Mouse (Mus musculus) gastrocnemius, postnatal 36 days (tissue): ENCODE data around the gene Tfdp2. TPM values are rescaled to one million over a fixed set of nuclear protein-coding genes. Genes with fewer than 3 reads are reported as not detected.

ENCODE experiments used
- DNase-seq, 2 experiments: peaks; one replicate each; pipeline ENCODE4 v3.0.0; 2022
- intact Hi-C: fragments of 180-260 bp; cut with DNase I; formaldehyde crosslinking; loops from one replicate; pipeline ENCODE4 v1.15.1; 2025
- total RNA-seq, 2 experiments: library from RNA; stranded (reverse); gene quantifications; 2 replicates each; pipeline ENCODE4 v1.2.3; 2021

Gene Tfdp2
- total RNA-seq, 2 experiments from 2014 or later = 36.6 to 53.7 TPM

DNA sequence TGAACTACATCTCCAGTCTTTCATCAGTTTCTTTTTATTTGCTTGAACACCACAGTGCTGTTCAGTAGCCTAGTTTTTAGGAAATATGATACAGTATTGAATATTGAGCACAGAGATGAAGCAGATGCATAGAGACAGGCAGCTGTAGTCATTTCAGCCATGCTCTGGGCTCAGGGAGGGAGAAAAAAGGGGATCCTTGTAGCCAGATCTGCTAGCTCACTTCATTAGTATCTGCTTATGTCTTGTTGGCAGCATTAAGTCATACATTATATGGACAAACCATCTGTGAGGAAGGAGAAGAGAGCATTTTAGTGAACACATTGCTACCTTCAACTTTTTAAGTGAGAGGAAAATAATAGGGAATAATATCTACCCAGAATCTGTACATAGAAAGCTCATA lies 24.3 kb downstream of the Tfdp2 start:
- no peak for DNase-seq
- intact Hi-C loops = no loop called here

DNA sequence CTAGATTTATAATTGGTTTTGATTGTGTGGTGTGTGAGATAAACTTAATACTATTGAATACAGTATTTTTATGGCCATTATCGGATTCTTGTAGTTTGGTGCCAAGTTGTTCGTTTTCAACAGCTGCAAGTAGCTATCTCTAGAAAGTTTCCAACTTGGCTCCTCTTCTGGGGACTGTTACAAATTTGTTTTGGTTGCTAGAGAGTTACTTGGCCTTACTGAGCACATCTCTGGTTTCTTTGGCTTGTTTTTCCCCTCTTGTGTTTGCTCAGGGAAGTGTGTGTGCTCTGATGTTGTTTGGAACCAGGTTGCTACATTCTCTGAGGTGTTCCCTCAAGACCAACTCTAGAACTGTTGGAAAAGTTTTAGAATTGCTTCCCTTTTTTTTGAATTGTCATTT lies 27.2 kb downstream of the Tfdp2 start:
- intact Hi-C loops = no loop called here
- no peak for DNase-seq

DNA sequence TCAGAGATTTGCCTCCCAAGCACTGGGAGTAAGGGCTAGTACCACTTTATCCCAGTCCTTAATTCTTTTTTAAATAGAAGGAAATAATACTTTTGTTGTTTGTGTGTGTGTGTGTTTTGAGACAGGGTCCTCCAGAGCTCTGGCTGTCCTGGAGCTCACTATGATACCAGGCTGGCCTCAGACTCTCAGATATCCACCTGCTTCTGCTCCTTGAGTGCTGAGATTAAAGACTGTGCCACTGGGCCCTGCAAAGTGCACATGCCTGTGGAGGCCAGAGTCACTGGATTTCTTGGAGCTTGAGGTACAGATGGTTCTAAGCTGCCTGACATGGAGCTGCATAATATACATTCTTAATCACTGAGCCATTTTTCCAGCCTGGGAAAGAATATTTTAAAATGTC lies 32.2 kb downstream of the Tfdp2 start:
- intact Hi-C loops = no loop called here
- no peak for DNase-seq

DNA sequence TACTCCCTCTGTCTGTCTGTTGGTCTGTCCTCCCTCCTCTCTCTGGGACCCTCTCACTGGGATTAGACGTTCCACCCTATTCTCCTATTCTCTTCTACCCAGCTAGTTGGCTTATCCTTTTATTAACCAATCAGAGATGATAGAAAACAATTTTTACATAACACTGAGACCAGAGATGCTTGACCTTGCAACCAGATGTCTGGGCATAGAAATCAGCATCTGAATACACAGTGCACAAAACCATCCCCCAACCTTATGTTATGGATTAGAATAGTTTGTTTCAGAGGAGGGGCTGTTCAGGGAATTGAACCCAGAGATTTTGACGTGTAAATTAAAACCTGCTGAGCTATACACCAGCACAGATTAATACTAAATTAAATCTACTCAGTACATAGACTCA lies 34.2 kb downstream of the Tfdp2 start:
- DNase-seq = no peak
- intact Hi-C loops = no loop called here

DNA sequence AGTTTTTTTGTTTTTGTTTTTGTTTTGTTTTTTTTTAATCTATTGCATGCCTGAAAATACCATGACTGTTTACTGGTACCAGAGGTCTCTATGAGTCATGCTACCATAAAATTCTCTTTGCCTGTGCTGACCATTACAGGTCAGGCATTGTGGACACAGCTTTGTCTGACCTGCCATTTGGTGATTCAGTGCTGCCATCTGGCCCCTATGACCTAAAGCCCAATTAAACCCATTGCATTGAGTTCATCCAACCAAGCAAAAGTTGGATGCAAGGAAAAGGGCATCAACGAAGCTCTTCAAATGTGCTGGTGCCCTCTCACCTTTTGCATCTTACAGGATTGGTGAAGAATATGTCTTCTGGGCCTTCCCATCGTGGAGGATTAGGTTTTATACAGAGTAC lies 39.4 kb downstream of the Tfdp2 start:
- no peak for DNase-seq
- intact Hi-C loops = no loop called here

DNA sequence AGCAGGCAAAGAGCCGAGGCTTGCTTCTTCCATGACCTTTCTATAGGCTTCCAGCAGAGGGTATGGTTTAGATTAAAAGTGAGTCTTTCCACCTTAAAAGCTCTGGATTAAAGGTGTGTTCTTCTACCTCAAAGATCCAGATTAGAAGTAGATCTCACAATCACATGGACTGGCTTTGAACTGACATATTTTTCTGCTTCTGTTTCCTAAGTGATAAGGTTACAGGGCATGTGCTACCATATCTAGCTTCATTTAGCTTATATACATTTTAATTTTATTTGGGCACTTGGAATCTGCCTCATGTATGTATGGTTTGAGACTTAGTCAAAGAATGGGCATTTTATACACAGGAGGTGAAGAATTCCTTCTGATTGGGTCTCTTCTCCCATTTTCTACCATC lies 41.3 kb downstream of the Tfdp2 start:
- no peak for DNase-seq
- intact Hi-C loops = no loop called here

DNA sequence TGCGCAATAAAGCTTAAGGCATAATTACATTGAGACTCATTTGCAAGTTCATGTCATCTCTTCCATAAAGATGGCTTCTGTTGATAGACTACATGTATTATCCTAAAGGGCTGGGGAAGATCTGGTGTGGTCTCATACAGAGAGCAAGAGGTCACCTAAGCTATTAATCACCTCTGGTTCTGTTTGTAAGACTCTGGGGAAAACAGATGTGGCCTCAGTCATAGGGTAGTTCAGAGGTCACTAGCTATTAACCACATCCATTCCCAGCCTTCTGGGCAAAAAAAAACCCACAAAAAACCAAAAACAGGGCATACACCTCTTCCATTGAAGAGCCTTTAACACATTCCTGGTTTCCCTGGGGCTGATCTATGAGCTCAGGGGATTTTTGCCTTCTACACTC lies 42.2 kb downstream of the Tfdp2 start:
- intact Hi-C loops = no loop called here
- DNase-seq = no peak

DNA sequence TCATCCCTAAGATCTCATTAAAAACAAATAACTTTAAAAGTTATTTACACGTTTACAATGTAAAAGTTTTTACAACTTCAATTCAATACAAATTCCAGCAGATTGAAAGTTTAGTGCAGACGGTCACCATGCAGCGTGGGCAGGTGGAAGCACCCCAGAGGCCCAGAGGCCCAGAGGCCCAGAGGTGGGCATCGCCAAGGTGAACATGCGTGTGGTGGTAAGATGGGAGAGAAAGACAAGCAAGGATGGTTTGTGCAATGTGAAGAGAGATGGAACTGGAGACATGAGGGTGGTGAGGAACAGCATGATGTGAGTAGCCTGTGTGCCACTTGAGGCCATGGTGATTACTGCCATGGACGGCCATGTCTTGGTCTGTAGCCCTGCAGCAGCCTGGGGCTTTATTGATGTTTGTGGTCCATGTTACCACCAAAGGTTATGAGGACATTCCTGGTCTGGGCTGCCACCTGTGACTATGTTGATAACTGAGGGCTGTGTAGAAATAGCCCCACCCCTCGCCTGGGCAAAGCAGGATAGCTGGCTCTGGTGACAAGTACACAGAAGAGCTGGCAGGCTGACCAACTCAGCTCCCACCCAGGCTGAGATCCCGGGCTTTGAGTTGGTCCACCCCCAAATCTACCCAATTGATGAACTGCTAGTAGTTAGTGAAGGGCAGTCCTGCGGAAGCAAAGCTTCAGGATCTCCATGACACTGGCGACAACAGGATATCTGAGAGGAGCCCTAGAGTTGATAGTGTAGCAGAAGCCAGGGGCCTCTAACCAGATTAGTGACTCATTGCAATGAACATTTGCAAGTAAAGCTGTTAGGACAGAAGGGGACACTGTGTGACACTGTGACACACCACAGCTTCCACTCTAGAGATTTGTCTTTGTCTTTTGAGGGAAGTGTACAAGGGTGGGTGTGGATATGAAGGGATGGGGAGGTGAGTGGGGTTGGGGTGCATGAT lies 45.3 kb downstream of the Tfdp2 start:
- DNase-seq = no peak
- intact Hi-C loops = no loop called here

DNA sequence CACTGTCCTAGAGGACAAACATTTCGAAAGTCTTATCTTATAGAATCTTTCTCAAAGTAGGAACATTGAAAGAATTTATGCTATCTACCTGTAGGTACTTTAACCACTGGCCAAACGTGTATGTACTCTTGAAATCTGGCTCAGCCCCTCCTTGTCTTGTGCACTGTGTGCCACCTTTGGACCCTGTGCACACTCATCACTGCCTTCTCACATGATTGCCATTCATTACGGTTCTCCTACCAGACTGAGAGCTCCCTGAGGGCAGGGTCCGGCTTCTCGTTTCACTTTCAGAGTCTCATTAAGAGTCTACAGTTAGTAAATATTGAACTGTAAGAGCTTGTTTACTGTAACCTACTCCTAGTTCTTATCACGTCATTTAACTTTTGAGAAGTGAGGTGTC lies 47.8 kb downstream of the Tfdp2 start:
- DNase-seq = no peak
- intact Hi-C loops = no loop called here

DNA sequence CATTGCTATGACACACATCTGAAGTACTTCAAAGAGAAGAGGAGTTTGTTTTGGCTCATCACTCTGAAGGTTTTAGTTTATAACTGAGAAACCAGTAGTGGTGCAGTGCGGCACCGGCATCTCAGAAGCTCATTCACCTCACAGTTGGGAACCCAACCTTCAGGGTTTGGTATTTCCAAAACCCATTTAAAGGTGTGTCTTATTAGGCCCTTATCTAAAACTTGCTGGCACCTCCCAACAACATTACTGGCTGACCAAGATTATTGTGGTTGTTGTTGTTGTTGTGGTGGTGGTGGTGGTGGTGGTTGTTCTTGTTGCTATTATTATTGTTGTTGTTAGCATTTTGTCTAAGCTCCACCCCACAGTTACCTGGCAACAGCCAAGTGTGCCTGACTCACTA lies 58.7 kb downstream of the Tfdp2 start:
- DNase-seq = no peak
- intact Hi-C loops = no loop called here

DNA sequence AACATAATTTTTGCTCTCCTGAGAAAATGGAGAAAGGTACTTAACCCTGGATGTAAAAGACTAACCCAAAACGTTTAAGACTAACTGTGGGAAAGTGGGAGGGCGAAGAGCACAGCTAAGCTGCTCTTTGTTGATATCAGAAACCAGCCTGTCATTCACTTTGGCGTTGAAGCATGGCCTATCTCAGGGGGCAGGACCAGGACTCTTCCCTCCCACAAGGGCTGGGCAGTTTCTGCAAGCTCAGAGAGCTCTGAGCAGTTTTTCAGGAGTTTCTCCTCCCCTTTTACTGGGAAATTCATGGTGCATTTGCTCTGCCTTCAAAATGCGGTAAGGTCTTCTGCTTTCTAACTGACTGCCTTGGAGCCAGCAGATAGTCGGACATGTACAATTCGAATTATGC lies 62.4 kb downstream of the Tfdp2 start:
- intact Hi-C loops = no loop called here
- DNase-seq = no peak

DNA sequence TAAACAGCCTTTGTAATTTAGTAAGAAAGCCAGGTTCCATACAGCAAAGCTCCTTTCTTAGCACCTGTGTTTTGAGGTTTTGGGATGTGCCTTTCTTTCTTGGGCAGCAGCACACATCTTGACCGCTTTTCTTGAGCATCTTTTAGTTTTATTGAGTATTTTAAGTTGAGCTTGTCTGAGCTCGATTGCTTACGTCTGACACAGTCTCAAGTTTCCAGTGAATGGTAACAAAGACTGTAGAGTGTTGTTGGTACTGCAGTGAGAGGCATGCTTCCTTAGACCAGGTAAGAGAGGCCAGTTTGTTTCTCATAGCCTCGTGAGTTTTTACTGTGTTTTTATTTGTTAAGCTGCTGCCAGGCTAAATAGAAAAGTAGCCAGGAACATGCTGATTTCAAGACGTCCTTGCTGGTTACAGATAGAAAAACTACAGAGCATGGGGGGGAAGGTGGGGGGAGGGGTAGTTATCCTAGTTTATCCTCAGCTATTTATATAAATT lies 63.0 kb downstream of the Tfdp2 start:
- no peak for DNase-seq
- intact Hi-C loops = no loop called here

DNA sequence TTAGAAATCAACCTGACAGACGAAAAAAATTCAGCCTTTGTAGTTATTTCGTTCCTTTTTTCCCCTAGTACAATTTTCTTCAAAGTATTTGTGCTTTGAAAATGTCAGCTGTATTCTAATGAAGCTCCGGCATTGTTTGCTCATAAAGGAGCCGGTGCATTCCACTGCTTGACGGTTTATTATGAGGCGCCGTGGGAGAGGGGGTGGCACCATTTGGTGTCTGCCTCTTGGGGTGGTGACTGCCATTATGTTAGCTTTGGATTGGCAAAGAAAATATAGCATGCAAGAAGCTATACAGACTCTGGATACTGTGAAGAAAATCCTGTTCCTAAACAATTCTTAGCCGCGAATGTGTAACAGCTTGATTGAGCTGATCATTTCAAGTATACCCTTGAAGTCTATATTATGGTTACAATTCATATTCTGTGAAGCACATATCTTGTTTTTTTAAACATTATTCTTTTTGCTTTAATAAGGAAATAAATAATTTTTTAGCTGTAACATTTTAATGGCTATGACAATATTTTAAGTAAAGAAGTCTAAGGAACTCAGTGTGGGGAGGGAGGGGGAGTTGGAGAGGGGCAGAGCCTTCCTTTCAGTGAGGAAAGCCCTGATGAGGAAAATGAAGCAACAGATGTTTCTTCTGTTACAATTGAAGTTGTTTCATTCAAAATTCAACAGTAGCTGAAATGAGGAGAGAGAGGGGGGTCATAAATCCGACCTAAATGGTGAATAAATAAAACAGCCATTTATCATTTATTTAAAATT lies 63.9 kb downstream of the Tfdp2 start:
- intact Hi-C loops = no loop called here
- DNase-seq = no peak

DNA sequence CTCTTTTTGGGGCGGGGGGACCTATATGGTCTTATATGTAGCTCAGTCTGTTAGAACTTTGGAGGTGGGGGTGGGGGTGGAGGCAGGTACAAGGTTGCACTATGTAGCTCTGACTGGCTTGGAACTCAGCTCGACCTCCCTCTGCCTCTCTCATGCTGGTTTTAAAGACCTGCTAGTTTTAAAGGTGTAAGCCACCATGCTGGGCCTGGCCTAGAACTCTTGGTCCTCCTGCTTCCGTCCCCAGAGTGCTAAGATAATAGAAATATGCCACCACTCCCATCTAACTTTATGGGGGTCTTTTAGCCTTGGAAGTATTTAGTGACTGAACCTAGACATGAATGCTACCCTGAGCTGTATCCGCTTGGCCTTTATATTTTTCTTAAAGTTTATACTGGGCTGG lies 65.0 kb downstream of the Tfdp2 start:
- no peak for DNase-seq
- intact Hi-C loops = no loop called here

DNA sequence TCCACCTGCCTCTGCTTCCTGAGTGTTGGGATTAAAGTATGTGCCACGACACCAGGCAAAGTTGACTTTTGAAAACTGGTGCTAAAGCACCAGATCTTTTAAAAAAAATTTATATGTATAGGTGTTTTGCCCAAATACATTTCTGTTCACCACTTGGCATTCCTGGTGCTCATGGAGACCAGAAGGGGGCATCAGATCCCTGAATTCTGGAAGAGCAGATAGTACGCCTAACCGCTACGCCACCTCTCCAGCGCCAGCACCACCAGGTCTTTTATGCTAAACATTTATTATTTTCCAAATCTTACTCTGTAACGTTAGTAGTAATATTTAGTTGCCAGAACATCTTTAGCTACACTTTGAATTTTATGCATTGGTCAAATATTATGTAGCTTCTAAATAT lies 65.9 kb downstream of the Tfdp2 start:
- DNase-seq = no peak
- intact Hi-C loops = no loop called here

DNA sequence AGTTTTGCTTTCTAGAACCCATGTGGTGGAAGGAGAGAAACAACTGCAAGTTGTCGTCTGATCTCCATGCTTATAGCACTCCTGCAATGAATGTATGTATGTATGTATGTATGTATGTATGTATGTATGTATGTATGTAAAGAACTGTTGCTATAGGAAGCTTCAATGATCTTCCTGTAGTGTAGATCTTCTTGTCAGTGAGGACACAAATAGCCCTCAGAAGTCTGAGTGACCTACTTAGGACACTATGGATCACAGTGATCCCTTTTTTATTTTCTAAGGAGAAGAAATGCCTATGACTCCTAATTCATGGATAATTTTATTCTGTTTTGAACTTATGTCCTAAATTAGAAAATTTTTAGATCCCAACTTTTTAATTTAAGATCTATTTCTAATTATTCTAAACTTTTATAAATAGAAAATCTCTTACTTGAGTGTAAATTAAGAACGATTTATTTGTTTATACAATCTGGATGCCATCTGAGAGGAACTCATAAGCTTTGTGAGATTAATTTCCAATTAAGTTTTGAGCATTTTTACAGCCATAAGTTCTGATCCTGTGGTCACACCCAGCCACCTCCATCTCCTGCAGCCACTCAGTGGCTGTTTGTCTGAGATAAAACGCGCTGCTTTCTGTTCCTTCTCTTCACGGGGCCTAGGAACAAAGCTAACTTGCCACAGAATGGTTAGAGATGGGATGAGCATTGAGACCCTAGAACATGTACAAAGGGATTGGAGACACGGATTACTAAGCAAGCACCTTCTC lies 70.9 kb downstream of the Tfdp2 start:
- intact Hi-C loops = no loop called here
- no peak for DNase-seq

DNA sequence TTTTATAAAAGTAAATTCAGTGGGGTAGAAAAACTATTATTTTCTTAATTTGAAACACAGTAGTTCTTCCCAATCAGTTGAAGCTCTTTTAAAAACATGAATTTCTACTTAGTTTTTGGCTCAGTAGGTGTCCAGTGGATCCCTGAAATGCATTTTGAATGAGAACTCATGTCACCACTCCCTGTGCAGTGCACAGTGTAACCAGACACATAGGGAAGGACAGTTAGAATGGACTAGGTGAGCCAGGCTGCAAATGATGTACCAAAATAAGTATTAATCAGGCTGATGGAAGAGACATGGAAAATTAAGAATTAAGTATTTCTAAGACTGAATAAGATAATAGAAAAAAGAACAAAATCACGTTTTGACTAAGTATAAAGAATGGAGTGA lies 71.5 kb downstream of the Tfdp2 start:
- intact Hi-C loops = no loop called here
- DNase-seq = no peak

DNA sequence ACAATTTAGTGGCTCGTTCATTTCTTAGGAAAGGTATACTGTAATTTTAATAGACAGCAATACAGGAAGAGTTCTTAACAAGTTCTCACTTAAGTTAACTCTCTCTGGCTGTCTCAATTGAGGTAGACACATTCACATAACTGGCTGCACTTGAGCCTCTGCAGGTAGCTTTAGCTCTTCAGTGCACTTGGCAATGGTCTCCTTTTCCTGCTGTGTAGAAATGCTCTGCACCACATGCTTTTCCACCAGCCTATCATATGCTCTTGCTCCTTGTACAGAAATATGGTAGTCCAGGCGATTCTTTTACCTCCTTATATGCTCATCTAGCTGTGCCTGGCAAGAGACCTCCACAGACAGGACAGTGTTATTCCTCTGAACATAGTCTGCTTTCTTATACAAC lies 73.7 kb downstream of the Tfdp2 start:
- DNase-seq = no peak
- intact Hi-C loops = no loop called here

DNA sequence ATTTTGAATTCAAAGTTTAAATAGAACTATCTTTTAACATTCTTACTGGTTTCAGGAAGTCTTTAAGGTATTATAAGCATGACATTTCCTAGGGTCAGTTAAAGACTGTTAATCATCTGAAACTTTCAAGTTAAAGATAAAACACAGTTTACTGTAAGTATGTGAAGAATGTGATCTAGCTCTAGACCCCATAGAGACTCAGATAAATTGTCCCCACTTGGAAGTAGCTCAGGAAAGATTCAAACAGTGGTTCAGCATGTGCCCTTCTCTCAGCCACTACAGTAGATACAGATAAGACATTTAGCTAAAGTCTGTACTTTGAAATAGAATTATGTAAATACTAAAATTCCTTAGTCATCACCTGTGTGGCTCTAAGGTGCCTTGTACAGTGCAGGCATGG lies 79.5 kb downstream of the Tfdp2 start:
- DNase-seq = no peak
- intact Hi-C loops = no loop called here

DNA sequence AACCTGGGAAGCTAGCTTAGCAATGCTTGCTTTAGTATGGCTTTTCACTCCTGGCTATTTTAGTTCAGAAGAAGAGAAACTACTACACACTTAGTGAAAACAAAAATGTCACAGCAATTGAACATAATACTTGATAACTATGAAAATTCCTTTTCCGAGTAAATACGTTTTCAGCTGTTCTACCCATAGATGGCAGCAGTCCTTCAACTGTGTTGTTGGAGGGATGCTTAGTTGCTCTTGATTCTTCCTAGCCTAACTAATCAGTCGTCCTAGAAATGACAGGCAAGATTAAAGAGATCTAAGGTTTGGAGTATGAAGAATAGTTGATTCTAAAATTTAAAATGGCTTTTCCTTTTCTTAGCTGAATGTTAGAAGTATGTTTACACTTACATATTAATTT lies 85.4 kb downstream of the Tfdp2 start:
- intact Hi-C loops = no loop called here

DNA sequence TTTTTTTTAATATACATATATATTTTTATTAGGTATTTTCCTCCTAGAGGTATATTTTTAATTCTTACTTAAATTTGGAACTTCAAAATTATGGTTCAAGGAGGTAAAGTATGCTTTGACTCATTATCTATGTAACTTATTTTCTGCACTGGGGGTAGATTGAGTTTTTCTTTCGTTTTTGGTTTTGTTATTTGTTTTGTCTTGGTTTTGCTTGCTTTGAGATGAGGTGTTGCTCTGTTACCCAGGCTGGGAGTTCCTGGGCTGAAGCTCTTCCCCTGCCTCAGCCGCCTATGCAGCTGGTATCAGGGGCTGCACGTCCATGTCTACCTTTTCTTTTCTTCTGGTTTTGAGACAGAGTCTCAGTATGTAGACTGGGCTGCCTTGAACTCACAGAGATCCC lies 86.0 kb downstream of the Tfdp2 start:
- DNase-seq = no peak
- intact Hi-C loops = no loop called here

More for the DNA sequence above, 85.4 kb downstream of the Tfdp2 start:
- DNase-seq = no peak
